10 mouse cellular contexts compared by ENCODE assay signal in the genomic region with DNA sequence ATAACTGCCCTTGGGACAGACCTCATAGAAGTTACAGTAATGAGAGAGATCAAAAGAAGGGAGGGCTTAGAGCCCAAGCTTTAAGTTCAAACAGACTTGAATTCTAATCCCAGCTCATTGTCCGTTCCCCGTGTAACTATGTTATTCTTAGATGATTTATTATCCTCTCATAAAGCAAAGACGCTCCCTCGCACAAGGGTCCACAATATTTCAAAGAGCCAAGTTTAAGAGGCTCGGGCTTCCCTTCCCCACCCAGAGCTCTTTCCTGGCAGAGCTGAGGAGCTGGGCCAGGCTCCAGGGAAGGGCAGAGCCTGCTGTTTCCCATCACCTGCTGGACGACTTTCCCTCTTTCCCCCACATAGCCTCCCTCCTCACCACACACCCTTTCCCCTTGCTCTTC. TPM values are rescaled to one million over a fixed set of nuclear protein-coding genes. Genes with fewer than 3 reads are reported as not detected.
A peak's percentile ranks its signal among the peaks of the same experiment; 100 is the strongest.
DNase-seq lines count a peak whose midpoint lies in the region; ATAC-seq and TF ChIP-seq lines count a peak whose summit lies in the region.
"Had no signal": no experiment of that assay in that cellular context is flagged by ENCODE, and none has a peak within 500 bp of the region (broad histone marks: within the 10 kb centered on the region; RNA-seq: fewer than 3 reads in every experiment).

No protein-coding gene starts in this region.

- intact Hi-C loops in heart, adult 2 months (cut with DNase I) = loop anchor here (5.0 kb wide), 1 partner anchor 35 kb away; no protein-coding TSS in a partner anchor

- no peak overlapping the region for H3K4me2 ChIP-seq in heart, embryonic 11.5 days
- H3K4me2 ChIP-seq in kidney, postnatal 0 days (ENCODE audit: low read length) = no peak overlapping the region; the same call in 1 of the 2 replicates

- H3K79me2 ChIP-seq in heart, adult 2 months (replicated peaks; ENCODE audit: control insufficient read depth, insufficient read depth, low read length) = peaks cover 2% of the 10 kb centered on the region; the same call in 1 of the 2 replicates

- no peak overlapping the region; the same call in 1 of the 2 replicates for H3K9ac ChIP-seq in heart, adult 2 months (ENCODE audit: low read depth, low read length)
- H3K9ac ChIP-seq in heart, embryonic 11.5 days (ENCODE audit: low read depth, low read length) = no peak overlapping the region
- H3K9ac ChIP-seq in kidney, postnatal 0 days (ENCODE audit: low read depth, low read length) = no peak overlapping the region

- H3K4me1 ChIP-seq in heart, adult 2 months (ENCODE audit: control insufficient read depth, insufficient read depth, low read length) = peaks cover 13% of the 10 kb centered on the region
- no peaks in the 10 kb centered on the region for H3K4me1 ChIP-seq in heart, embryonic 11.5 days (ENCODE audit: control insufficient read depth, insufficient read depth, low read length)
- H3K4me1 ChIP-seq in kidney, postnatal 0 days (replicated peaks; ENCODE audit: insufficient read depth, low read length) = 0 out of 2 replicates have a peak, but pooled peaks cover 3% of the 10 kb centered on the region

- peaks cover 19% of the 10 kb centered on the region for H3K36me3 ChIP-seq in heart, adult 2 months (ENCODE audit: control insufficient read depth, insufficient read depth, low read length)
- no peaks in the 10 kb centered on the region for H3K36me3 ChIP-seq in heart, embryonic 11.5 days (ENCODE audit: control insufficient read depth, insufficient read depth, low read length)
- H3K36me3 ChIP-seq in kidney, postnatal 0 days (ENCODE audit: insufficient read depth, low read length) = no peaks in the 10 kb centered on the region

- no peaks in the 10 kb centered on the region for H3K27me3 ChIP-seq in heart, adult 2 months (ENCODE audit: control insufficient read depth, insufficient read depth, low read length)
- no peaks in the 10 kb centered on the region for H3K27me3 ChIP-seq in heart, embryonic 11.5 days (ENCODE audit: control insufficient read depth, insufficient read depth, low read length)
- no peaks in the 10 kb centered on the region for H3K27me3 ChIP-seq in kidney, postnatal 0 days (ENCODE audit: insufficient read depth, low read length)

- H3K4me3 ChIP-seq in heart, adult 2 months = no peak overlapping the region
- H3K4me3 ChIP-seq in heart, embryonic 11.5 days (ENCODE audit: low read depth, low read length) = no peak overlapping the region
- H3K4me3 ChIP-seq in kidney, postnatal 0 days (replicated peaks; ENCODE audit: low read depth, low read length) = no peak overlapping the region

- ATAC-seq in heart, embryonic 11.5 days (replicated peaks; ENCODE audit: insufficient number of reproducible peaks, low FRiP score, low TSS enrichment) = no peak
- no peak; the same call in 1 of the 2 replicates for ATAC-seq in kidney, postnatal 0 days (replicated peaks; ENCODE audit: low FRiP score, low read depth)

- no peaks in the 10 kb centered on the region for H3K9me3 ChIP-seq in heart, embryonic 11.5 days (replicated peaks; ENCODE audit: control insufficient read depth, low read length)
- no peaks in the 10 kb centered on the region for H3K9me3 ChIP-seq in kidney, postnatal 0 days (replicated peaks; ENCODE audit: low read length)

- WGBS in heart, adult 2 months = 26% methylated on average over 6 of the region's 6 CpGs
- 64% methylated on average over 6 of the region's 6 CpGs for WGBS in heart, embryonic 11.5 days (ENCODE audit: insufficient replicate concordance)
- 21% methylated on average over 6 of the region's 6 CpGs for WGBS in kidney, postnatal 0 days

- TF ChIP-seq CTCF in heart, adult 2 months (IDR thresholded peaks at IDR 0.05) = no peak
- TF ChIP-seq CTCF in kidney, postnatal 0 days (IDR thresholded peaks at IDR 0.05; ENCODE audit: low read depth) = no peak

- TF ChIP-seq POLR2A in heart, adult 2 months (IDR thresholded peaks at IDR 0.05; ENCODE audit: insufficient read depth, low read depth, low read length) = no peak

- peak; percentile 70 to 72 for DNase-seq in heart, adult 2 months
- DNase-seq in gastrocnemius, postnatal 25 days = peak; percentile 60
- DNase-seq in kidney, postnatal 0 days (ENCODE audit: low spot score) = peak; percentile 80
- peak; percentile 66 for DNase-seq in ovary, postnatal 14 days (ENCODE audit: low spot score)
- no peak for DNase-seq in right cerebral cortex, adult 18-20 months
- no peak for DNase-seq in spleen, adult 18-20 months
- no peak for DNase-seq in spleen, adult 12 weeks (ENCODE audit: low spot score)
- DNase-seq: cerebellum, adult 11-12 months had no signal

- TF ChIP-seq EP300 in heart, adult 2 months (IDR thresholded peaks at IDR 0.05; ENCODE audit: insufficient read depth, low read depth, low read length) = no peak

- H3K27ac ChIP-seq in heart, adult 2 months = peak overlapping the region; percentile 61
- H3K27ac ChIP-seq in heart, embryonic 11.5 days (ENCODE audit: low read depth, low read length) = no peak overlapping the region
- peak overlapping the region; percentile 44; the same call in 1 of the 2 replicates for H3K27ac ChIP-seq in kidney, postnatal 0 days
- H3K27ac ChIP-seq: macrophage had no signal

RNA-seq across cellular contexts. Expression of a gene that starts 44.3 kb away (rescaled TPM):
- 10 to 100 TPM; 30.1 to 37.1 TPM for total RNA-seq in heart, adult 2 months (2021)
- polyA plus RNA-seq in heart, adult 2 months (2012; rRNA removed) = 42.6 and 66.2 TPM in 2 replicates
- polyA plus RNA-seq in heart, embryonic 11.5 days (2014; fragmentation: Nextera tagmentation; extraction: Ambion mirVana) = 33.3 and 39.1 TPM in 2 replicates
- total RNA-seq in gastrocnemius, postnatal 25 days (2021) = 10 to 100 TPM; 16.7 to 22.6 TPM
- 51.5 and 53.9 TPM in 2 replicates for polyA plus RNA-seq in kidney, postnatal 0 days (2015; fragmentation: Nextera tagmentation; extraction: Ambion mirVana)

Comparison
In these comparisons a context has a peak if more than half of its experiments do, and no peak if none do; other contexts are left out.
1. DNase-seq: peak in heart, adult 2 months (2 of 2), gastrocnemius, postnatal 25 days (single experiment), kidney, postnatal 0 days (single experiment) and ovary, postnatal 14 days (single experiment); none in right cerebral cortex, adult 18-20 months (single experiment), spleen, adult 18-20 months (0 of 2) and spleen, adult 12 weeks (single experiment).